Mouse (Mus musculus) forebrain, embryonic 15.5 days (tissue): ENCODE measurements at regions not wholly inside any gene's neighbourhood (a gene's known extent, or its start where the extent isn't known, plus 50 kb on each side); places are given as distances from the start of the nearest gene placed in this dataset.

ENCODE experiments used
- ATAC-seq: fragments of 200-750 bp; cut with Nextera tagmentation; replicated peaks from 2 replicates; pipeline ENCODE4 v1.8.0; 2017; ENCODE audit warnings: mild to moderate bottlenecking, moderate TSS enrichment, moderate library complexity
- H3K27ac ChIP-seq: fragments of 300-500 bp; sonication (generic); replicated peaks from 2 replicates; pipeline ENCODE4 v1.5.1; 2015; ENCODE audit warnings: mild to moderate bottlenecking, inconsistent platforms
- H3K27me3 ChIP-seq: fragments of 300-500 bp; sonication (generic); 2 replicates; pipeline ENCODE4 v1.6.1; 2015; ENCODE audit warnings: inconsistent platforms
- H3K36me3 ChIP-seq: fragments of 300-500 bp; sonication (generic); 2 replicates; pipeline ENCODE4 v1.6.1; 2015; ENCODE audit warnings: mild to moderate bottlenecking, inconsistent platforms
- H3K4me1 ChIP-seq: fragments of 300-500 bp; sonication (generic); 2 replicates; pipeline ENCODE4 v1.6.1; 2015; ENCODE audit warnings: inconsistent platforms
- H3K4me2 ChIP-seq: fragments of 300-500 bp; sonication (generic); replicated peaks from 2 replicates; pipeline ENCODE4 v1.6.1; 2015; ENCODE audit warnings: mild to moderate bottlenecking, inconsistent platforms
- H3K4me3 ChIP-seq: fragments of 300-500 bp; sonication (generic); 2 replicates; pipeline ENCODE4 v1.5.1; 2015; ENCODE audit warnings: mild to moderate bottlenecking, inconsistent platforms
- H3K9ac ChIP-seq: fragments of 300-500 bp; sonication (generic); replicated peaks from 2 replicates; pipeline ENCODE4 v1.6.1; 2015; ENCODE audit warnings: mild to moderate bottlenecking, inconsistent platforms
- H3K9me3 ChIP-seq: fragments of 300-500 bp; sonication (generic); 2 replicates; pipeline ENCODE4 v1.6.1; 2016; ENCODE audit warnings: inconsistent platforms
- WGBS: fragments of 180-500 bp; shearing (Covaris S2); methylation state at CpG from one replicate; pipeline ENCODE4 v1.1.7; 2015; ENCODE audit warnings: mixed read lengths; 5-methylcytosine and 5-hydroxymethylcytosine counted together

GRCm38 (mm10) chr12:15890591-15890990 is 73.9 kb upstream of the Trib2 start:
- Histone ChIP-seq H3K27me3 (no peaks in the 10 kb centered on the region), H3K9me3 (no peaks in the 10 kb centered on the region), H3K4me1 (no peaks in the 10 kb centered on the region), H3K9ac (no peak overlapping the region), H3K4me3 (no peak overlapping the region), H3K27ac (no peak overlapping the region), H3K36me3 (no peaks in the 10 kb centered on the region), H3K4me2 (no peak overlapping the region)
- WGBS: 21% methylated on average over 1 of the region's 1 CpGs
- no peak for ATAC-seq

DNA sequence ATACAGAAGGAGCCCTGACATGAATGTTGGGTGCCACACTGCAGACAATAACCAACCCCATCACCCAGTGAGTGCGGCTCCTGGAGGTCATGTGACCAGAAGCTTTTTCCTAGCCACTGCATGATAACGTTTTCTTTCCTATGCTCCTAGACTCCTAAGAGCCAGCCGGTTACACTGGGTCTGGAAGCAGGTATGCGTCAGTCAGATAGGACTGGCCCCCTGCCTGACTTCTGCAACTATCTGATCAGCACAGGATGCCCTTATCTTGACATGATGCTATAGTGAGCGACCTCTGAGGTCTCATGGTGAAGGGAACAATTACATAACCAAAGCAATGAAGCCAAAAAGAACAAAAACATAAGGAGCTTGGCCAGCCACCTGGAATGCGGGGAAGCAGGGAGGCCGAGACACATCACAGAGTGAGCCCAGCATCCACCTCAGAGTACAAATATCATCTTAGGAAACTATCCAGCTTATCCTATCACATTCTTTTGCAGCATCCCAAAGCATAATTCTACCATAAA is 63.2 kb upstream of the Trib2 start:
- no peak for ATAC-seq
- H3K36me3 ChIP-seq: no peaks in the 10 kb centered on the region
- no peak overlapping the region for H3K4me3 ChIP-seq
- no peak overlapping the region for H3K4me2 ChIP-seq
- no peaks in the 10 kb centered on the region for H3K4me1 ChIP-seq
- no peaks in the 10 kb centered on the region for H3K27me3 ChIP-seq
- H3K9ac ChIP-seq: no peak overlapping the region
- WGBS: 83% methylated on average over 7 of the region's 7 CpGs
- no peak overlapping the region for H3K27ac ChIP-seq
- H3K9me3 ChIP-seq: no peaks in the 10 kb centered on the region
